Mouse (Mus musculus) myocyte (in vitro differentiated cells): ENCODE results near the gene St3gal5.

Experiments used
- CEBPB ChIP-seq: IDR thresholded peaks from 2 replicates; pipeline ENCODE4 v1.6.1; 2011; ENCODE audit warnings: mild to moderate bottlenecking, moderate library complexity; ENCODE audit not compliant: poor library complexity, insufficient read depth, severe bottlenecking
- E2F4 ChIP-seq: IDR thresholded peaks from one replicate; pipeline ENCODE4 v1.6.1; 2011; ENCODE audit warnings: mild to moderate bottlenecking, control low read depth, moderate library complexity; ENCODE audit not compliant: insufficient read depth
- MAX ChIP-seq: IDR thresholded peaks from one replicate; pipeline ENCODE4 v1.6.1; 2011; ENCODE audit warnings: low read depth, mild to moderate bottlenecking, control low read depth
- MYOD1 ChIP-seq, 3 experiments: IDR thresholded peaks; one replicate each; pipeline ENCODE4 v1.6.1; 2011; ENCODE audit warnings: control low read depth in 2 of 3, low read depth in 2 of 3, mild to moderate bottlenecking in 2 of 3, moderate library complexity in 1 of 3; ENCODE audit not compliant: insufficient read length in 2 of 3, control insufficient read depth in 1 of 3
- MYOG ChIP-seq, 3 experiments: IDR thresholded peaks; one replicate each; pipeline ENCODE4 v1.6.1; 2011; ENCODE audit warnings: control low read depth in 2 of 3, low read depth in 2 of 3, mild to moderate bottlenecking in 2 of 3; ENCODE audit not compliant: insufficient read length in 2 of 3, control insufficient read depth in 1 of 3, insufficient read depth in 1 of 3
- POLR2A ChIP-seq: IDR thresholded peaks from one replicate; pipeline ENCODE4 v1.6.1; 2011; ENCODE audit warnings: low read depth, mild to moderate bottlenecking, control low read depth, moderate library complexity; ENCODE audit not compliant: insufficient read length
- POLR2AphosphoS2 ChIP-seq: IDR thresholded peaks from one replicate; pipeline ENCODE4 v1.6.1; 2011; ENCODE audit warnings: low read depth, control low read depth; ENCODE audit not compliant: insufficient read length
- REST ChIP-seq: IDR thresholded peaks from one replicate; pipeline ENCODE4 v1.6.1; 2011; ENCODE audit warnings: mild to moderate bottlenecking, control low read depth, moderate library complexity; ENCODE audit not compliant: insufficient read depth, insufficient read length
- SRF ChIP-seq: IDR thresholded peaks from one replicate; pipeline ENCODE4 v1.6.1; 2011; ENCODE audit warnings: low read depth; ENCODE audit not compliant: control insufficient read depth, insufficient read length
- TCF12 ChIP-seq: IDR thresholded peaks from one replicate; pipeline ENCODE4 v1.6.1; 2011; ENCODE audit warnings: mild to moderate bottlenecking, control low read depth; ENCODE audit not compliant: poor library complexity, insufficient read depth, severe bottlenecking
- TCF3 ChIP-seq: IDR thresholded peaks from one replicate; pipeline ENCODE4 v1.6.1; 2011; ENCODE audit warnings: low read depth, control low read depth; ENCODE audit not compliant: insufficient read length
- USF1 ChIP-seq: IDR thresholded peaks from one replicate; pipeline ENCODE4 v1.6.1; 2011; ENCODE audit warnings: low read depth, mild to moderate bottlenecking, control low read depth, moderate library complexity

GRCm38 (mm10) chr6:72087402-72087801 is 10.0 kb upstream of the St3gal5 start:
- TF ChIP-seq CEBPB (no peak), POLR2A (no peak), SRF (no peak), MYOG (IDR thresholded peaks at IDR 0.05; ENCODE audit: control insufficient read depth in 1 of 3, insufficient read depth in 1 of 3, insufficient read length in 2 of 3, low read depth in 2 of 3) (no peak), USF1 (no peak), MAX (no peak), REST (no peak), MYOD1 (IDR thresholded peaks at IDR 0.05; ENCODE audit: control insufficient read depth in 1 of 3, insufficient read length in 2 of 3, low read depth in 2 of 3) (no peak), E2F4 (no peak), POLR2AphosphoS2 (no peak), TCF12 (no peak), TCF3 (no peak)
